Mouse (Mus musculus) cerebellum, adult 2 months (tissue): ENCODE data around the gene Gm45623.

ENCODE experiments used
- CTCF ChIP-seq: fragments of 200-500 bp; IDR thresholded peaks from 2 replicates; pipeline ENCODE4 v1.5.1; 2011; ENCODE audit warnings: low read depth, mild to moderate bottlenecking, control low read depth, low read length, moderate library complexity, borderline replicate concordance; ENCODE audit not compliant: insufficient read depth
- POLR2A ChIP-seq: fragments of 200-500 bp; IDR thresholded peaks from 2 replicates; pipeline ENCODE4 v1.6.1; 2011; ENCODE audit warnings: low read length, control low read depth, borderline replicate concordance; ENCODE audit not compliant: insufficient read depth

DNA sequence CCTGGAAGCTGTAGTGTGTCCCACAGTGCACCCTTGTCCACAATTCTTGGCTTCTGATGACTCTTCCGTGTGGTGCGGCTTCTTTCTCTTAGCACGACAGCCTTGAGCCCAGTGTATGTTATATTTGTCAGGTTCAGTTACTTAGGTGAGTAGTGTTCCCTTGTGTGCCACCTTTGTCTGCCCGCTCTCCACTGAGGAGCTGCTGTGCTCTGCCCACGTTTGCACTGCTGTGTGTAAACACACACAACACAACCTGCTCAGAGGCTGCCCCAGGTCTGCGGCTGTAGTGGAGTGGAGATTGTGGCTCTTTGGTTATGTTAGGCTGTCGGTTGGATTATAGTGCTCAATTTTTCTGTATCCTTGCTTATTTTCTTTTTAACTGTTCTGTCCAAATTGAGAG, 24.6 kb downstream of the Gm45623 start:
- no peak for TF ChIP-seq CTCF
- no peak for TF ChIP-seq POLR2A
